Mouse (Mus musculus) heart, embryonic 14.5 days (tissue): ENCODE measurements around the gene Gata3. TPM values are rescaled to one million over a fixed set of nuclear protein-coding genes. Genes with fewer than 3 reads are reported as not detected.

Experiments
- ATAC-seq: fragments of 200-750 bp; cut with Nextera tagmentation; 2 replicates; pipeline ENCODE4 v1.8.0; 2017; ENCODE audit warnings: low read depth, moderate TSS enrichment; ENCODE audit not compliant: insufficient number of reproducible peaks, insufficient read depth, low FRiP score
- H3K27ac ChIP-seq, 2 experiments: fragments of 200-500 bp in 1 of 2; fragments of 300-500 bp in 1 of 2; sonication (generic) in 1 of 2; replicated peaks in 1 of 2; 2 replicates each; pipeline ENCODE4 v1.5.1; 2012 to 2014; ENCODE audit warnings: low read depth in 2 of 2, low read length in 2 of 2, control low read depth in 1 of 2, mild to moderate bottlenecking in 1 of 2, mixed read lengths in 1 of 2; ENCODE audit not compliant: control insufficient read depth in 1 of 2, insufficient read depth in 1 of 2
- H3K27me3 ChIP-seq: fragments of 300-500 bp; sonication (generic); 2 replicates; pipeline ENCODE4 v1.6.1; 2014; ENCODE audit warnings: mild to moderate bottlenecking, low read length, control low read depth; ENCODE audit not compliant: control insufficient read depth, insufficient read depth
- H3K36me3 ChIP-seq: fragments of 300-500 bp; sonication (generic); 2 replicates; pipeline ENCODE4 v1.6.1; 2014; ENCODE audit warnings: mild to moderate bottlenecking, control low read depth, low read length, mixed read lengths; ENCODE audit not compliant: control insufficient read depth, insufficient read depth
- H3K4me1 ChIP-seq, 2 experiments: fragments of 200-500 bp in 1 of 2; fragments of 300-500 bp in 1 of 2; sonication (generic) in 1 of 2; 2 replicates each; pipeline ENCODE4 v1.6.1; 2012 to 2014; ENCODE audit warnings: low read length in 2 of 2, control low read depth in 1 of 2, mixed read lengths in 1 of 2; ENCODE audit not compliant: control insufficient read depth in 2 of 2, insufficient read depth in 2 of 2
- H3K4me2 ChIP-seq: fragments of 300-500 bp; sonication (generic); 2 replicates; pipeline ENCODE4 v1.6.1; 2014; ENCODE audit warnings: mild to moderate bottlenecking, low read length
- H3K4me3 ChIP-seq, 2 experiments: fragments of 200-500 bp in 1 of 2; fragments of 300-500 bp in 1 of 2; sonication (generic) in 1 of 2; 2 replicates each; pipeline ENCODE4 v1.5.1; 2012 to 2014; ENCODE audit warnings: low read length in 2 of 2, mild to moderate bottlenecking in 2 of 2, control low read depth in 1 of 2, low read depth in 1 of 2, moderate library complexity in 1 of 2; ENCODE audit not compliant: control insufficient read depth in 1 of 2, insufficient read depth in 1 of 2
- H3K9ac ChIP-seq: fragments of 300-500 bp; sonication (generic); 2 replicates; pipeline ENCODE4 v1.6.1; 2014; ENCODE audit warnings: mild to moderate bottlenecking, low read length
- H3K9me3 ChIP-seq: fragments of 300-500 bp; sonication (generic); 2 replicates; pipeline ENCODE4 v1.6.1; 2016; ENCODE audit warnings: low read length, control low read depth; ENCODE audit not compliant: control insufficient read depth
- WGBS: fragments of 180-500 bp; shearing (Covaris S2); extraction: QIAGEN DNeasy Blood & Tissue Kit; methylation state at CpG from one replicate; pipeline ENCODE4 v1.1.7; 2014; 5-methylcytosine and 5-hydroxymethylcytosine counted together
- polyA plus RNA-seq: library from polyadenylated mRNA; unstranded; fragments of >200 nt; fragmentation: Nextera tagmentation; extraction: Ambion mirVana; gene quantifications from 2 replicates; pipeline ENCODE4 v1.2.1, GENCODE M21; 2014

Gata3 gene
- polyA plus RNA-seq, 1 experiment from 2014 or later: 3.1 TPM

DNA sequence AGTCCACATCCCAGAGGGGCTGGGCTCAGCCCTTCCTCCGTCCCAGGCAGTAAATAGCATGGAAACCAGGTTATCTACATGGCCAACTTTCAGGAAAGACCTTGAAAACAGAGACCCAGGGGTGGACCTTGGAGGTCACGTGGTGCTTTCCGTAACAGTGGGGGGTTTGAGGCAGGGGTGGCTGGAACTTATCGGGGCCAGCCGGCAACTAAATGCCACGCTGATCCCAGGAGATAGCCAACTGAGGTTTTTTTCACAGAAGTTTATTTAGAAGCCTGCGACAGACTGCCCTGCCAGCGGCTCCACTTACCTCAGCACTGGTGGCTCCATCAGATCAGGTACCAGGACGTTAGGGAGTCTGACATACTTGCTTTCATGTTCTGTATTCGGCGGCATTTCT is 16.2 kb upstream of the Gata3 start:
- no peak for ATAC-seq
- Histone ChIP-seq H3K4me3 (peak overlapping the region; percentile 14 to 20), H3K4me1 (peaks cover 4 to 6% of the 10 kb centered on the region in 2 experiments; a peak in 2 of 4 replicates), H3K4me2 (peak overlapping the region; percentile 63), H3K27ac (no peak overlapping the region), H3K27me3 (no peaks in the 10 kb centered on the region), H3K9me3 (no peaks in the 10 kb centered on the region), H3K9ac (no peak overlapping the region), H3K36me3 (no peaks in the 10 kb centered on the region)
- WGBS: 2% methylated on average over 11 of the region's 11 CpGs

DNA sequence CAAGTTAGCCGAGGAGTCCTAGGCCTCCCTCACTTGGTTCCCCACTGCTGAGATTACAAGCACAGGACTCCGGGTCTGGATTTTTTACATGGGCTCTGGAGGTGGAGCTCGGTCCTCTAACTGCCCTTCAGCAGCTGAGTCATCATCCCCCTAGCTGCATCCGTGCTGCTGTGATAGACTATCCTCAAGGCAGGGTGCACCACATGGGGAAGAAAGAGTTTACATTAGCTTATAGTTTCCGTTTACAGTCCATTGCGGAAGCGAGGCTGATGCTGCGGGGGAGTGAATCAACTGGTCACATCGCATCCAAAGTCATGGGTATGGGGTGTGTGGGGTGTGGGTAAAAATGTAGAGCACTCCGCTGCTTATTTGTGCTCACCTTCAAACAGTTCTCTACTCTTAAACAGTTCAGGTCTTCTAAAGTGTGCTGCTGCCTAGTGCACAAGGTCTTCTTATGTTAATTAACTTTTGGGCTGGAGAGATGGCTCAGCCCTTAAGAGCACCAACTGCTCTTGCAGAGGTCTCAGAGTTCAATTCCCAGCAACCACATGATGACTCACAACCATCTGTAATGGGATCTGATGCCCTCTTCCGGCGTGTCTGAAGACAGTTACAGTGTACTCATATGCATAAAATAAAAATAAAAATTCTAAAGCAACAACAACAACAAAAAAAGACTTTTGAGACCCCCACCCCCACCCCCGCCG is 14.2 kb upstream of the Gata3 start:
- ATAC-seq: no peak
- no peaks in the 10 kb centered on the region for H3K9me3 ChIP-seq
- H3K27me3 ChIP-seq: peaks cover 5% of the 10 kb centered on the region
- no peaks in the 10 kb centered on the region for H3K36me3 ChIP-seq
- H3K4me1 ChIP-seq: peaks cover 4 to 6% of the 10 kb centered on the region in 2 experiments; a peak in 2 of 4 replicates
- H3K4me3 ChIP-seq: no peak overlapping the region
- WGBS: 45% methylated on average over 14 of the region's 14 CpGs
- H3K27ac ChIP-seq: no peak overlapping the region
- no peak overlapping the region for H3K9ac ChIP-seq
- no peak overlapping the region for H3K4me2 ChIP-seq

DNA sequence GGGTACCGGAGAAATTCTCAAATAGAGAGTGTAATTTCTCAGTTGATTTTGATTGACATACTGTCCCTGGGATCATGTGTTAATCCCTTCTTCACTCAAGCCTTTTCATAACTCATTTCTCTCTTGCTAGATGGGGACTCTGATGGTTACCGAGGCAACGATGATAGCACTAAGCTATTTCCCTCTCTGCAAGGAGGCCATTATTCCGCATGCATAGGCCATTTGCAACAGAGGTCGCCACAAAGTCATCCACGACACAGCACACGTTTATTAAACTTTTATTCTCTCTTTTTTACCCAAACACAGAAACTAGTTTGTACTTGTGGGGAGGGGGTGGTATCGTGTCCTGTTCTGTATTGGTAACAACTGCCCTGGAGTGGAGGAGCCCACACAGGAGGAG is 8.0 kb upstream of the Gata3 start:
- H3K4me2 ChIP-seq: no peak overlapping the region
- peaks cover 65% of the 10 kb centered on the region for H3K27me3 ChIP-seq
- no peak for ATAC-seq
- H3K27ac ChIP-seq: no peak overlapping the region
- 25% methylated on average over 8 of the region's 8 CpGs for WGBS
- peaks cover 0 to 3% of the 10 kb centered on the region in 2 experiments; a peak in 2 of 4 replicates for H3K4me1 ChIP-seq
- H3K4me3 ChIP-seq: no peak overlapping the region
- H3K36me3 ChIP-seq: no peaks in the 10 kb centered on the region
- H3K9ac ChIP-seq: no peak overlapping the region
- no peaks in the 10 kb centered on the region for H3K9me3 ChIP-seq

DNA sequence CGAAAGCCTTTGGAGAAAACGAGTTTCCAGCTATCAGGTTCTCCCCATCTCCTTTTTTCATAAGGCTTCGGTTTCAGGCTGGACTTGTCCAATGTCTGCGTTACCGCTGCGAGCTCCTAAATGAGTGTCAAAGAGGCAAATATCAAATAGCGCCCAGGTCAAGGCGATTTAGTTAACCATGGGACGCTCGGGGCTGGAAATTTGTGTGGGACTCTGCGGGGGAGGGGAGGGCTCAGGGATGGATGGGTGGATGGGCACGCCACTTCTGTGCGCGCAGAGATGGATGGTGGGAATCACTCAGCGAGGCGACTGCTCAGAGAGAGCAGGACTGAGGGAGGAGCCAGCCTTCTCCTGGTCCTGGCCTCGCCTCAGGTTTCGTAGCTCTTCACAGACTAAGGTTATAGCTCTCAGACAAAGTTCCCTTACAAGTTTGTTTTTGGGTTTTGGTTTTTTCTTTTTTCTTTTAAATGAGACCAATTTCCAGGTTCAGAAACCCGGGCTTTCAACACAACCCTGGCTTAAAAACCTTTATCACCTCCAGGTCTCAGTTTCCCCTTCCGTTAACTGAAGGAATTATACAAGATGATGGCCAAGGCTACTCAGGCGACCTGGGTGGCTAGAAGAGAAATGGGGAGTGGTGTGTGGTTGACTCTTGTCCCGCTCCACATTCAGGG is 6.4 kb upstream of the Gata3 start:
- H3K9me3 ChIP-seq: no peaks in the 10 kb centered on the region
- 3% methylated on average over 22 of the region's 22 CpGs for WGBS
- H3K36me3 ChIP-seq: no peaks in the 10 kb centered on the region
- peaks cover 0 to 3% of the 10 kb centered on the region in 2 experiments; a peak in 2 of 4 replicates for H3K4me1 ChIP-seq
- H3K4me2 ChIP-seq: peak overlapping the region; percentile 44
- H3K27me3 ChIP-seq: peaks cover 78% of the 10 kb centered on the region
- H3K9ac ChIP-seq: no peak overlapping the region
- H3K27ac ChIP-seq: no peak overlapping the region
- ATAC-seq: no peak
- H3K4me3 ChIP-seq: peak overlapping the region; percentile 8 to 26

DNA sequence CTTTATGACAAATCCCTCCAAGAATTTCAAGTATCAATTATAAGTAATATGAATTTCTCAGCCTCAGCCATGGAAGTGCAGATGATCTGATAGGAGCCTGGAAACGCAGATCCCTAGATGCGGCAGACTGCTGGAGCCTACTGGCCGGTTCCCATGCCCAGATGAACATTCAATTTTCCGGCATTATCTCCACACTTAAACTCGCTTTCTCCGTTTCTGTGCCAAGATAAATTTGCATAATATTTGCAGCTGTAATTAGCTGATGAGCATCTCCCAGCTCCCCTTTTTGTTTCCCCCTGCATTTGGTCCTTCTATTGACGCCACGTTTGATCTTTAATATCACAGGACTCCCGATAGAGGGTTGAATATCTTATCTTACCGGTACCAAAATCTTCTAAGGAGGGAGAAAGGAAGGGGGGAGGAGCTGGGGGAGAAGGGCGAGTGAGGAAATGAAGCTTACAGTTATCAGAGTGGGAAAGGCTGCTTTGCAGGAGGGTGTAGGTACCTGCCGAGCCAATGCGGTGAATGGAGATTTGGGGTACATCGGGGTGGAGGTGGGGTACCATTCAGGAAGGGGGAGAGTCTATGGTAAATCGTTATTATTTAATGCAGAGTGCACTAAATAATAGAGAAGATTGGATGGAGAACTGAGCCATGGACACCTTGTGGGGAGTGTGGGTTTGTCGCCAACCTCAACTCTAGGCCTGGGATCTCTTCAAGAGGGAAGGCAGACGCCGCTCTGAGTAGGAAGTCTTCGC is 5.2 kb upstream of the Gata3 start:
- 1% methylated on average over 19 of the region's 19 CpGs for WGBS

DNA sequence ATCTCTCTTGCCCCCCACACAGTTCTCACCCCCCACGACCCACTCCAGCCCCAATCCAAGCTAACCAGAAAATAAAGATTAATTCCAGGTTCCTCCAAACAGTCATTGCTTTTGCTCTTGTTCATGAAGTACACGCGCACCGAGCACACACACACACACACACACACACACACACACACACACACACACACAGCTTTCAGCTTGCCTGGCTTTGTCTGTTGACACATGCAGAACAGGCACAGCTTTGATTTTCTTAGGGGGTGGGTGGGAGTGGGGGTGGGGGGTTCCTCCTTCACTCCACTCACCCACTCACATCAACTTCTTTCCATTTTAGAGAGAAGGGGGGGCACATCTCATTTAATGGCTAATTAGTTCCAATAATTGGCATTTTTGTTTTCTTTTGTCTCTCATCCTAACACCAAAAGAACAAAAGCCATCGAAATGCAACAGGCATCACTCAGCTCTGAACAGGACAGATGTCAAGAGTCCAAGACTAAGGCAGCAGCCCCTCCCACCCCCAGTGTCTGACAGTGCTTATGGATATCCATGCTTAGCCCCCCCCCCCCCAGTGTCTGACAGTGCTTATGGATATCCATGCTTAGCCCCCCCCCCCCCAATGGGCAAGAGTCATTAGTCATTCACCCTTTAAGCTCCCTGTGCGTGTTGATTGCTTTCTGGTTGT is 3.6 kb upstream of the Gata3 start:
- Histone ChIP-seq H3K9me3 (no peaks in the 10 kb centered on the region), H3K27me3 (peaks cover 95% of the 10 kb centered on the region), H3K4me3 (no peak overlapping the region), H3K9ac (no peak overlapping the region), H3K4me1 (peaks cover 3 to 13% of the 10 kb centered on the region in 2 experiments; a peak in 3 of 4 replicates), H3K4me2 (no peak overlapping the region), H3K36me3 (no peaks in the 10 kb centered on the region), H3K27ac (no peak overlapping the region)
- ATAC-seq: no peak
- 5% methylated on average over 6 of the region's 6 CpGs for WGBS

More for the DNA sequence above, 5.2 kb upstream of the Gata3 start:
- peaks cover 0 to 3% of the 10 kb centered on the region in 2 experiments; a peak in 2 of 4 replicates for H3K4me1 ChIP-seq
- H3K27me3 ChIP-seq: peaks cover 90% of the 10 kb centered on the region
- no peak overlapping the region for H3K27ac ChIP-seq
- no peak overlapping the region for H3K9ac ChIP-seq
- peak overlapping the region; percentile 44; the same call in 1 of the 2 replicates for H3K4me2 ChIP-seq
- H3K4me3 ChIP-seq: no peak overlapping the region
- no peaks in the 10 kb centered on the region for H3K9me3 ChIP-seq
- ATAC-seq: no peak
- H3K36me3 ChIP-seq: no peaks in the 10 kb centered on the region

DNA sequence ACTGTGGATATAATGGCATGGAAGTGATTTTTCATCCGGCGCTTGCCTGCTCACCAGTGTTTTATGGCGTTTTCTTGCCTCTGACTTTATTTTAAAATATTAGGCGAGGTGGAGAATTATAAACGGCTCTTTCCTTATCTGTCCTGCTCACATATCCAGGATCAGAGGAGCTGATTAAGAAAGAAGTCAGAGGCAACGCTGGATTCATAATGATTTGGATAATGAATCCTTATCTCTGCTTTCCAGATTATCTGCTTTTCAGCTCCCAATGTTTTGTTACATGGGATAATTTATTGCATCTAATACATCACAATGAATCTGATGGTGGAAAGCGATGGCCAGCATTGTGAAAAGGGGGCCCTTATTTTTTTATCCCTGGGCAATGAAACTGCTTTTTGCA is 2.7 kb upstream of the Gata3 start:
- no peak overlapping the region for H3K4me3 ChIP-seq
- H3K36me3 ChIP-seq: no peaks in the 10 kb centered on the region
- no peaks in the 10 kb centered on the region for H3K9me3 ChIP-seq
- peaks cover 95% of the 10 kb centered on the region for H3K27me3 ChIP-seq
- no peak overlapping the region for H3K4me2 ChIP-seq
- H3K27ac ChIP-seq: no peak overlapping the region
- WGBS: 13% methylated on average over 7 of the region's 7 CpGs
- H3K9ac ChIP-seq: no peak overlapping the region
- peaks cover 3 to 13% of the 10 kb centered on the region in 2 experiments; a peak in 3 of 4 replicates for H3K4me1 ChIP-seq
- no peak for ATAC-seq
